Mouse (Mus musculus) macrophage (primary cell): ENCODE measurements around the gene Iqcd. TPM values are rescaled to one million over a fixed set of nuclear protein-coding genes. Genes with fewer than 3 reads are reported as not detected.
A peak's percentile ranks its signal among the peaks of the same experiment; 100 is the strongest.

Source experiments
- H3K27ac ChIP-seq: fragments of 350-480 bp; formaldehyde crosslinking; 2 replicates; pipeline ENCODE4 v1.9.0; 2021
- H3K36me3 ChIP-seq: fragments of 350-480 bp; formaldehyde crosslinking; 2 replicates; pipeline ENCODE4 v1.9.0; 2021; ENCODE audit errors: inconsistent target
- H3K4me3 ChIP-seq: fragments of 350-480 bp; formaldehyde crosslinking; 2 replicates; pipeline ENCODE4 v1.9.0; 2021; ENCODE audit errors: inconsistent target
- H3K79me2 ChIP-seq: fragments of 350-480 bp; formaldehyde crosslinking; 2 replicates; pipeline ENCODE4 v1.9.0; 2021; ENCODE audit errors: inconsistent target
- WGBS: methylation state at CpG from one replicate; pipeline ENCODE4 v1.1.7; 2026; ENCODE audit warnings: inconsistent platforms; ENCODE audit not compliant: missing documents; 5-methylcytosine and 5-hydroxymethylcytosine counted together
- polyA plus RNA-seq: library from polyadenylated mRNA; stranded (reverse); fragments of 250-400 nt; gene quantifications from 3 replicates; pipeline ENCODE4 v1.2.4, GENCODE M21; 2018; ENCODE audit warnings: inconsistent platforms

The Iqcd gene
- polyA plus RNA-seq, 1 experiment from 2014 or later = 0.37 TPM

GRCm38 (mm10) chr5:120643365-120644085, 54.7 kb downstream of the Iqcd start:
- 5% methylated on average over 14 of the region's 14 CpGs for WGBS
- no peak overlapping the region for H3K4me3 ChIP-seq
- no peaks in the 10 kb centered on the region for H3K36me3 ChIP-seq
- no peaks in the 10 kb centered on the region for H3K79me2 ChIP-seq
- no peak overlapping the region for H3K27ac ChIP-seq

- no peak overlapping the region for H3K27ac ChIP-seq
- 15% methylated on average over 3 of the region's 3 CpGs for WGBS
- no peaks in the 10 kb centered on the region for H3K36me3 ChIP-seq
These were observed 55.4 kb downstream of the Iqcd start for GRCm38 (mm10) chr5:120644227-120644626.

GRCm38 (mm10) chr5:120645851-120646250, 57.0 kb downstream of the Iqcd start:
- Histone ChIP-seq H3K4me3 (no peak overlapping the region), H3K27ac (no peak overlapping the region), H3K79me2 (no peaks in the 10 kb centered on the region), H3K36me3 (no peaks in the 10 kb centered on the region)
- 14% methylated on average over 6 of the region's 6 CpGs for WGBS

More at GRCm38 (mm10) chr5:120644227-120644626, 55.4 kb downstream of the Iqcd start:
- H3K4me3 ChIP-seq = no peak overlapping the region
- no peaks in the 10 kb centered on the region for H3K79me2 ChIP-seq

GRCm38 (mm10) chr5:120647361-120647760, 58.5 kb downstream of the Iqcd start:
- H3K27ac ChIP-seq = no peak overlapping the region
- H3K79me2 ChIP-seq = no peaks in the 10 kb centered on the region
- WGBS = 67% methylated on average over 4 of the region's 4 CpGs
- H3K36me3 ChIP-seq = no peaks in the 10 kb centered on the region
- no peak overlapping the region for H3K4me3 ChIP-seq

GRCm38 (mm10) chr5:120647814-120648491, 59.1 kb downstream of the Iqcd start:
- no peaks in the 10 kb centered on the region for H3K36me3 ChIP-seq
- H3K4me3 ChIP-seq = peak overlapping the region; percentile 10; the same call in 1 of the 2 replicates
- no peaks in the 10 kb centered on the region for H3K79me2 ChIP-seq
- no peak overlapping the region for H3K27ac ChIP-seq
- WGBS = 8% methylated on average over 12 of the region's 12 CpGs

- Histone ChIP-seq H3K79me2 (no peaks in the 10 kb centered on the region), H3K4me3 (peak within 1 kb of the TSS; percentile 10; the same call in 1 of the 2 replicates), H3K27ac (no peak within 1 kb of the TSS), H3K36me3 (no peaks in the 10 kb centered on the region)
- 2% methylated on average over 53 of the region's 53 CpGs for WGBS
These were observed 60.0 kb downstream of the Iqcd start, which contains the start of gene Rasal1 for GRCm38 (mm10) chr5:120648569-120649373. Rasal1 (plus strand) TSS chr5:120648812.

GRCm38 (mm10) chr5:120649374-120649933, 60.6 kb downstream of the Iqcd start:
- Histone ChIP-seq H3K27ac (no peak overlapping the region), H3K79me2 (no peaks in the 10 kb centered on the region), H3K36me3 (no peaks in the 10 kb centered on the region), H3K4me3 (no peak overlapping the region)
- 7% methylated on average over 21 of the region's 21 CpGs for WGBS

- Histone ChIP-seq H3K79me2 (no peaks in the 10 kb centered on the region), H3K4me3 (no peak overlapping the region), H3K27ac (no peak overlapping the region), H3K36me3 (no peaks in the 10 kb centered on the region)
- WGBS = 29% methylated on average over 13 of the region's 13 CpGs
These were observed 61.1 kb downstream of the Iqcd start for GRCm38 (mm10) chr5:120649938-120650337.

- WGBS = 88% methylated on average over 5 of the region's 5 CpGs
- Histone ChIP-seq H3K27ac (no peak overlapping the region), H3K36me3 (no peaks in the 10 kb centered on the region), H3K79me2 (no peaks in the 10 kb centered on the region), H3K4me3 (no peak overlapping the region)
These were observed 62.4 kb downstream of the Iqcd start for GRCm38 (mm10) chr5:120651230-120651629.

- Histone ChIP-seq H3K36me3 (no peaks in the 10 kb centered on the region), H3K79me2 (no peaks in the 10 kb centered on the region), H3K27ac (no peak overlapping the region), H3K4me3 (no peak overlapping the region)
- 85% methylated on average over 18 of the region's 28 CpGs for WGBS
These were observed 64.3 kb downstream of the Iqcd start for GRCm38 (mm10) chr5:120652915-120653701.

GRCm38 (mm10) chr5:120653873-120654272, 65.1 kb downstream of the Iqcd start:
- Histone ChIP-seq H3K79me2 (no peaks in the 10 kb centered on the region), H3K36me3 (no peaks in the 10 kb centered on the region), H3K27ac (no peak overlapping the region), H3K4me3 (no peak overlapping the region)
- 85% methylated on average over 2 of the region's 2 CpGs for WGBS

- Histone ChIP-seq H3K79me2 (no peaks in the 10 kb centered on the region), H3K4me3 (no peak overlapping the region), H3K36me3 (no peaks in the 10 kb centered on the region), H3K27ac (no peak overlapping the region)
- WGBS = 87% methylated on average over 12 of the region's 12 CpGs
These were observed 67.5 kb downstream of the Iqcd start for GRCm38 (mm10) chr5:120656281-120656751.
